Mouse (Mus musculus) heart, adult 9 months (tissue): Measurements from ENCODE around the gene B4galt2.

Experiments used
- DNase-seq, 2 experiments: peaks; one replicate each; pipeline ENCODE4 v3.0.0; 2022; ENCODE audit warnings: low spot score in 2 of 2

Gene B4galt2

DNA sequence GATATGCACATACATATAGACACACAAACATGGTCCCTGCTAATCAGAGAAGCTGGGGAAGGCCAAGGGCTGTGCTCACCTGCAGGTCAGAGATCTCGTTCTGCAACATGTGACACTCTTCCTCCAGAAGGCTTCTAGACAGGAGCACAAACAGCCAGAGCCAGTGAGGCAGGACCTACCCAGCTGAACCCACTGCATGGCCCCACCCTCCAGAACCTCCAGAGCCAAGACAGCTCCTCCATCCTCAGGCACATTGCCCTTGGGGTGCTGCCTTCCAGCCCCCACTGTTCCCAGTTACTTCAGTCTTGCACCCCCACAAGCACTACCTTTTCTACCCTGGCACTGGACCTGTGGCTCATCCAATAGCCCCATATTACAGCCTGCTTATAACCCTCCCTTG, 12.8 kb downstream of the B4galt2 start:
- no peak for DNase-seq

DNA sequence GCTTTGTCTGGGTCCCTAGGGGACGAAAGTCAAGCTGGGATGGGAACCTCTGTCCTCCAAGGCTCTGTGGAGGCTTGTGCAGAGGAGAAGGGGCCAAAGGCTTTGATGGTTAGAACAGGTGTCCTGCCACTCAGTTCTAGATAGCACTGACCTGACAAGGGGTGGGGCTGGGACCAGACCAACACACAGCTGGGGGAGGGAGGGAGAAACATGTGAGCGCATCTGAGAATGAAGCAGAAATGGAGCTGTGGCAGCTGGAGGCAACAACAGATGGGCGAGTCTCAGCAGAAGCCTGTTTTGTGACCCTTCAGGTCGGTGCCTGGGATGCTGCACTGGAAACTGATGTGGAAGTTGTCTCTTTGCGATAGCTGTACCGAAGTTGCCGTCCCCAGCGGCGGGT, 14.0 kb downstream of the B4galt2 start:
- DNase-seq, result no peak

DNA sequence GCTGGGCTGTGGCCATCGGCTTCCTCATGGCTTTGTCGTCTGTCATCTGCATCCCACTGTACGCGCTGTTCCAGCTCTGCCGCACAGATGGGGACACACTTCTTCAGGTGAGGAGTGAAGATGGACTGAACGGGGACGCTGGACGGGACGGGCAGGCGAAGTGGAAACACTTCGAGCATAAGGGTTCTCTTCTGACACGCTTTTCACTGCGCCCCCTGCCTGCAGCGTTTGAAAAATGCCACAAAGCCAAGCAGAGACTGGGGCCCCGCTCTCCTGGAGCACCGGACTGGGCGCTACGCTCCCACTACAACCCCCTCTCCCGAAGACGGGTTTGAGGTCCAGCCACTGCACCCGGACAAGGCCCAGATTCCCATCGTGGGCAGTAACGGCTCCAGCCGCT, 15.5 kb downstream of the B4galt2 start:
- DNase-seq, result peak in 1 of 2 experiments; percentile 44

DNA sequence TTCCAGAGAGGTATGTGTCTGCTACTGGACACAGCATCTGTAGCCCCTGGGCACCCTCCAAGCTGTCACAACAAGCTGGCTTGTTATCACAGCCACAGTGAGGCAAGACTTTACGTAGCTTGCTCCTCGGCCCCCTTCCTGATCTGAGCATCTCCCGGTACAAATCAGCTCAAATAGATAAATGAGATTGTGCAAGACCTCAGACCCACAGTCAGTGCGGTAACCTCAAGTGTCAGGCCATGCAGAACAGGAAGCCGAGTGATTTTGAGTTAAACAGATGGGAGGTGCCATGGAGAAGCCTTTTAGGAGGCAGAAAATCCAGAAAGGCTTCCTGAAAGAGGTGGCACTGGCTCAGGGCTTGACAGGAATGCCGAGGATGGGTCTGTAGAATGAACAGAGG, 16.3 kb downstream of the B4galt2 start:
- DNase-seq, result no peak

DNA sequence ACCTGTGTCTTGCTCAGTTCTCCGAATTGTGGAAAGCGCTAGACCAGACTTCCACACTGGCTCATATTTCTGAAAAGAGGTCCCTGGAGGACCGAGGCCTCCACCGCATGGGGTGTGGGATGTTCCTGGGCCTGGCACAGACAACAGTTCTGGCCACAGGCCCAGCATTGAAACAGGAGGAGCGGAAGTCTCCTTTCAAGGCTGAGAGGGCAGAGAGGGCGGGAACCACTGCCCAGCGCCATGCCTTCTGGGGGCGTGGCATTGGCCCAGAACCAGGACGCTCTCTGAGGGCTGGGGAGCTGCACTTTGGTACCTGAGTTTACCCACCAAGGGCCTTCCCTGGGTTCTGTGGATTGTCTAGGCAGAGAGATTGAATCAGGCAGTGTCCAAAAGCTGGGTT, 17.2 kb downstream of the B4galt2 start:
- DNase-seq, result peak; percentile 57 to 68

DNA sequence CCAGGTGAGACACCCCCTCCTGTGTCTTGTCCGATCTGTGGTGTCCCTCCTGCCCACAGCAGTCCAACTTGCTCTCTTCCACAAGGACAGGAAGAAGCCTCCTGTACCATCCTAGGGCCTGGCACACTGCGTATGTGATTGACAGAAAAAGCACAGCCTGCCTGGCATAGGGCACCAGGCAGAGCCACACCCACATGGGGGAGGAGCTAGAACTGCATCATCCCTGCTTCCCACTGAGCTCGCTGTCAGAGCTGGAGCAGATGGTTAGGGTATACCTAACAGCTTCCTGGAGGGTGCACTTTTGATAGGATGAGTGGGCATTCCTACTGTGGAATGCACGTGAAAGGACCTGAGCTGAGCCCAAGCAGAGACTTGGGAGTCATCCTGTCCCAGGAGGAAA, 20.5 kb downstream of the B4galt2 start:
- DNase-seq, result no peak

DNA sequence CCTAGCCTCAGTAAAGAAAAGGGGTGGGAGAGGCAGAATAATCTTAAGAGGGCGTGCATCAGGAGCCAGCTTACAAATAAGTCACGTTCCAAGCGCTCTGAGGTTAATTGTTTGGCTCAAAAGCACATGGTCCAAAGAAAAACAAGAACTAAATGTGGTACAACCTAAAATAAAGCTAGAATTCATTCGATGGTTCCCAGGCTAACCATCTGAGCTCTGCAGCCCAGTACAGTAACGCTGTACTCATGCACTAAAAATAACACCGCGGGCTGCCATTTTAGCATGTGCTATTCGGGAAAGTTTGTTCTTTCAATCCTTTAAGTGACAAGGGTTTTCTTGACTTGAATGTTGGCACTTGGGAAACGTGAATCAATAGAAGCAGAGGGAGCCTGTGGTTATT, 22.7 kb downstream of the B4galt2 start:
- DNase-seq, result no peak

DNA sequence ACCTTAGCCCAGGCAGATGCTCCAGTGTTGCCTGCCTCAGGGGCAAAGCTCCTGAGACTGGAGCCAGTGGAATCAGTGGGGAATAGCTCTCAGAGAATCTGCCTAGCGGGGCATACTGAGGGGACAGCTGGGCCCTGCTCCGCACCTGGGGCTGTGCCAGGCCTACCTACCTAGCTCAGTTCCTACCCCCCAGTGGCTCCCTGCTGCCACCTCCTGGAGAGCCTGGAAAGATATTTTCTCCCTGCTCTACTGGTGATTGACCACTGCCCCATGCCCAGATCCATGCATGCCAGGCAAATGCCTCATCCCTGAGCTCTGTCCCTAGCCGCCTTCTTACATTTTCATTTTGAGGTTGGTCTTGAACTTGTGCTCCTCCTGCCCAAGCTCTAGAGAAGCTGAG, 24.5 kb downstream of the B4galt2 start:
- DNase-seq, result no peak

DNA sequence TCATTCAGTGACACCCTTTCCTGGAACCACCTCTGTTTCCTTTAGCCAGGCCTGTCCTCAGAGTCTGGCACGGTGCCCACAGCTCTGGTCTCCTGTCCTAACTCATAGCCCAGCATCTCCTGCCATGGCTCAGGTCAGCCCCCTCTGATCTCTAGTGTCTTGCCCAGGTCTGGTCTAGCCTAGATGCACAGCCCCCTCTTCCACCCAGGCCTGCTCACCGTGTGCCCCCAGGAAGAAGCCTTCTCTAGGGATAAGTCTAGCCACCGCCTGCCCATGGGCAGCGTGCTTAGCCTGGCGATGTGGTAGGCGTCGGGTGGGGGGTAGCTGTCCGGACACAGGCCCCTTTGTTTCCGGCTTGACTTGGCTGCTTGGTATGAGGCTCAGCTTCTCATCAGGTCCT, 28.1 kb downstream of the B4galt2 start:
- no peak for DNase-seq

DNA sequence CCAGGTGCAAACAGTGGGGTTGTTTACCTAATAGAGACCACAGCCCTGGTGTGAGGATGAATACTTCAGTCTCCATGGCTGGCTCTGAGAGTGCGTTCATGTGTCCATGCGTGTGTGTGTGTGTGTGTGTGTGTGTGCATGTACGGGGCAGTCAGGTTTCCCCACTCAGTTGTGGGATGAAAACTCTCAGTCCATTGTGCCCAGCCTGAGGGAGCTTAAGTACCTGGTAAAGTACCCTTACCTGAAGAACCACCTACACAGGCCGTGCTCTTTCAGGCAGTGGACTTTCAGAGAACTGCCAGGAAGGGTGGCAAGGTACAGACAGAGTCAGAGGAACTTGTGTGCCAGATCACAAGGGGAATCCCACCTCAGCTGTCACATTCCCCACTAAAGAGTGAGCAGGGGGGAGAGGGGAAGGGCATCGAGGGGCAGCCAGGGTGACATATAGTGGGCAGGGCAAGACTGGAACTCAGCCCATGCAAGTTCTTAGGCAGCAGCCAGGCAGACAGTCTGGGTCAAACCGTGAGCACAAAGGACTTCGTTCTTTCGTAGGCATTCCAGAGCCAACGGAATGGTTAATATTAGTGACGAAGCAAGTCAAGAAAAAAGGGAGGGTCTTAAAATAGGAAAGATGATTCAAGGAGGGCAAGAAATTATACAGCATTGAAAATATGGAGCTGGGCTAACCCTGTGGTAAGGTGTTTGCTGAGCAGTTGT, 31.0 kb downstream of the B4galt2 start:
- DNase-seq, result no peak

DNA sequence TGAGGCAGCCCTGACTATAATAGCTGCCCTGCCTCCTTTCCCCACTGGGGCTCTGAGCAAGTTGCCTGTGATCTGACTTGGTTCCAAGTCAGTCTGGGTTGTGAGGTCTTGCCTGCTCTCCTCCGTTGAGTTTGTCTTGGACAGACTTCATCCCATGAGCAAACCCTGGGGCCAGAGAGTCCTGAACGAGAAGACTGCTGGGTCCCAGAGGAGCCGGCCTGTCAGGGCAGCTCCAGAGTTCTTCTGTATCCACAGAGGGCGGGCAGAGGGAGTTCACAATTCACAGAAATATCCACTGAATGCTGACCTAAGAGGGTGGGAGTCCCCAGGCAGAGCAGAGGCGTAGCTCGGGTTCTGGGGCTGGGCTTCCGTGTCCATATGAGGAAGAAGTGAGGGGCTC, 32.4 kb downstream of the B4galt2 start:
- DNase-seq, result peak; percentile 69 to 79

DNA sequence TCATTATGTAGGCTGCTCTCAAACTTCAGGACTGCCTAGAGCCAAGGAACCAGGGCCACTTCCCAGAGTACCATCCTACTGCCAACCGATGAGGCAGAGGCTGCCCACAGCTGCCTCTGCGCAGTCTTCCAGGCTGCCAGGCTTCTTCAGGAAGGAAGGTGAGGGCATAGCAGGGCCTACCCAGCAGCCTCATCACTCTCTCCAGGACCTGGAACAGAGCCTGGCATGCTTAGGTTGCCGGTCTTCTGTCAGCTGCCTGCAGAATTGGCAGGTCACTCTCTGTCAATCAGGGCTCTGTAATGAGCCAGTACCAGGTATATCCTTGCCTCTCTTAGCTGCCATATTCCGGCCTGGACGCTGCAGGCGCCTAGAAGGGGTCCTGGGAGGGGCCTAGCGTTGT, 33.1 kb downstream of the B4galt2 start:
- DNase-seq, result no peak

DNA sequence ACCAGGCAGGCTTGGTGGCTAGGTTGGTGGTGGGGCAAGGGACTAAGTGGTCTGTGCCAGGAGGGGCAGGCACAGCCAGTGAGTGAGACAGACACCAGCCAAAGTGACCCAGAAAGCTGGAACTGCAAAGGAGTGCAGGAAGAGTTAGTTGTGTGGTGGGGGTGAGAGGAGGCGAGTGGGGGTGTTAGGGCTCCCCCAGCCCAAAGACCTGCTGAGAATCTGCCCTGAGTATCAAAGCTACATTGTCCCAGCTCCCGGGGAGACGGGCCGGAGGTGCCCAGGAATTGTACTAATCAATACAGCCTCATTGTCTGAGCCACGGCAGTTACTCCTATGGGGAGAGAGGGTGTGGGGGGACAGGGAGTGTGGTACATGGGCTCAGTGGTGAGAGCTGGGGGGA, 33.8 kb downstream of the B4galt2 start:
- no peak for DNase-seq

DNA sequence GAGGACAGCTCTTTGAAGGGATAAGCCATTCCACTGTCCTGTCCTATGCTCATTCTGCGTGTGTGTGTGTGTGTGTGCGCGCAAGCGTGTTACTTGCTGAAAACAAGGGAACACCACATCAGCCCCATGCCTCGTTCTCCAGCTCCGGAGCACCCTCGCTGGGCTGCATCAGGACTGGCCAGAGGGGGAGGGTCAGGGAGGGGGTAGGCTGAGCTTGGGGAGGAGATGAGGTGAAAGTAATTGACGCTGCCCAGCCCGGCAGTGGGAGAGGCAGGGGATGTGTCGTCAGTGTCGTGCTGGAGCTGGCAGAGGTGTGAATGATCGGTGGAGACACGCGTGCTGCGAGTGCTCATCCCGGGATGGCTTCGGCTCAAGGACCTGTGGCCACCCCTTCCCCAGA, 34.2 kb downstream of the B4galt2 start:
- DNase-seq, result no peak

DNA sequence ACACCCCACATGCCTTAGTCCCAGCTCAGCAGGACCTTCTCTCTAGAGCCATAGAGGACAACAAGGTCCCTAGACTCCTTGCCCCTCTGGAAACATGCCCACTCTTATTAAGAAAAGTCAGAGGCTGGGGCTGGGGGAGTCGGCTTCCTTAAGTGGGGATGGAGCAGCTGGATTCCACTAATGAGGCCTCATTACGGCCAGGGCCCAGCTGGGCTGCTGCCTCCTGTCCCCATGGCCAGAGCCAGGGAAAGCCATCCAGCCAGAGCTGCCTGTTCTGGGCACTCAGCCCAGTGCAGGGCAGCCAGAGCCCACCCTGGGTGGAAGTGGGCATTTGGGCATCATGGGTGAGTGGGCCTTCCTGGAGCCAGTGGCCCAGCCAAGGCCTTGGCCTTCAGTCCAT, 36.3 kb downstream of the B4galt2 start:
- no peak for DNase-seq

DNA sequence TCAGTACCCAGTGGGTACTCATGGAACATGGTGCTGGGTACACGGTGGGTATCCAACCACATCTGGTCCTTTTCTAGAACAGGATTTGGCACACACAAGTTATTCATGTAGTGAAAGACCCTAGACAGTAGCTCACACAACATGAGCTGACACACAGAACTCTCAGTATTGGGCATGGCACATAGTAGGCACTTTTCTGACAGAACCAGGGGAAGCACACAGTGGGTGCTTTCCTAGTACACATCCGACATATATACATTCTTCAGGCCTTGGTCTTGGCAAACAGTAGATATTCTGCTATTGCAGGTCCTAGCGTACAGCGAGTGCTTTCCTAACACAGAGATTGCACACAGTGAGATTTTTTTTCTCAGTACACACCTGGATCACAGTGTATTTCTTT, 37.0 kb downstream of the B4galt2 start:
- DNase-seq, result no peak

DNA sequence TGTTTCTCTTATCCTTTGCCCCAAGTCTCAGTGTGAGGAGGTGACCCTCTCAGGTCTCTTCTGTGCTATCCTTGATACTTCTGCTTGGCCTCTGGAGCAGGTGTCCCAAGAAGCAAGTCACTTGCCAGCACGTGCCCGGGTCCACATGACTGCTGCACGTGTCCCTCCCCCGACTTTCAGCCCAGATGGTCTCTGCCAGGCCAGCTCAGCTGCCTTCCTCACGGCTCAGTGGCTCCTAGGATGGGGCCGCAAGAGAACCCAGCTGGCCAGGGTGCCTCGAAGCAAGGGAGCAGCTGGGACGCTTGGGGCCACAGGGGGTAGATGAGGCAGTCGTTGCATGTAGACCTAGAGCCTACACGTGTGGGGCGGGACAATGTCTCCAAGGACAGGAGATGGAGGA, 38.0 kb downstream of the B4galt2 start:
- no peak for DNase-seq

DNA sequence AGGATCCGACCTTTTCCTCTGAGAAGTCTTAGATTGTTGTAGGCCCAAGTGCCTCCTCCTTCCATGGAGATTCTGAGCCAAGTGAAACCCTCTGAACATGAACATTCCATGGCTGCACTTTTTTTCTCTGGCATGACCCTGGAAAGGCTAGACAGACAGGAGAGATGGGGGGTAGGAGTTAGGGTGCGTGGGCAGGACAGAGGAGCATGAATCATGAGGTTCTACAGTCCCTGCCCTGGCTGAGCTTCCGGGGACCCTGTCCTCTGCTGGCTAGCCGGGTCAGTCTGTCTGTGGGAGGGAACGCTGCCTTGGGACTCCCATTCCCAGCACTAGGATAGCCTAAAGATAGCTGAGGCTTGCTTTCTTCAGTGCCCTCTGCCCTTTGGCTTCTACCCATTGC, 38.8 kb downstream of the B4galt2 start:
- no peak for DNase-seq

DNA sequence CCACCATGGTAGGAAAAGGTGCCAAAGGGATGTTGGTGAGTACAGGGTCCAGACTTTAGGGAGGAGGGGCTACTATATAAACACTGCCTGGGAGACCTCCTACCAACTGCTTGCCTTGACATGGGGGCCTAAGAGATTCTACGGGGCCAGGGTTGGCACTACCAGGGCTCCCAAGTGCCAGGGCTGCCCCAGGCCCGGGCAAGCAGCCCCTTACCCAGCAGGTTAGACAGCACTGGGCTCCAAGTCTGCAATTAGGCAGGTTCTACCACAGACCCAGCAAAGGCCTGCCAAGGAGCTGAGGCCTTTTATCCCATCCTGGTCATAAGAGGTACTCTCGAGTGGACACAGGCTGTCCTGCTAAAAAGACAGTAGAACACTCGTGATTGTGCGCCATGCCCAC, 40.2 kb downstream of the B4galt2 start:
- DNase-seq, result no peak

DNA sequence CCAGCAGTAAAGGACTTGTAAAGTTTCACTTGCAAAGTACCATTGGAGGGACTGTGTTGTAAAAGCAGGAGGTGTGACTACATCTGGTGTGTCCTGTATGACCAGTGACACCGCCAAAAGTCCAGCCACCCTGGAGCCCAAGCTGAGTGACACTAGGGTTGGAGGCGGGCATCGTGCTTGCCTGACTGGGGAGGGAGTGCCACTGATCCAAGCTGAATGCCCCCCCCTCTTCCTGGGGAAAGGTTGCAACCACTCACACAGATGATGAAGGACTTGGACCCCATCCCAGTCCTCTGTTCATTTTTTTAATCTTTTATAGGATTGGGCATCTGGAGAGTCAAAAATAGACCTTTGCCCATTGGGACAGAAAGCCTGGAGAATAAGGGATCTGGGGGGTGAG, 41.7 kb downstream of the B4galt2 start:
- DNase-seq, result no peak

DNA sequence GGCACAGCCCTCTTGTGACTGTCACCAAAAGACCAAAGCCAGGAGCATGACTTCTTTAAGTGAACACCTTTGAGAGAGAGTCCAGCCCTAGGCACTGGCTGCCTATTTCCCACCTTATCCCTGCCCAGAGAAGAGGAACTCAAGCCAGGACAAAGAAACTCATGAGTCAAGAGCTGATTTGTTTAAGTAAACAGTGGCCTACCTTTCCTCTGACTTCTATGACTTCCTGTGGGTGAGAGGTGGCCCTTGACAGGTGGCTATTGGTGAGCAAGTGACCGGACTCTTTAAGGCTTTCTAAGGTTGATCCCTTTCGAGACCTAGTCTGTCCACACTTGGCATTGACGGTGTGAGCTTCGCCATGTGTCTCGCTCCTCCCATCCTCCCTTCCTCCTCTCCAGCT, 42.5 kb downstream of the B4galt2 start:
- DNase-seq, result no peak

DNA sequence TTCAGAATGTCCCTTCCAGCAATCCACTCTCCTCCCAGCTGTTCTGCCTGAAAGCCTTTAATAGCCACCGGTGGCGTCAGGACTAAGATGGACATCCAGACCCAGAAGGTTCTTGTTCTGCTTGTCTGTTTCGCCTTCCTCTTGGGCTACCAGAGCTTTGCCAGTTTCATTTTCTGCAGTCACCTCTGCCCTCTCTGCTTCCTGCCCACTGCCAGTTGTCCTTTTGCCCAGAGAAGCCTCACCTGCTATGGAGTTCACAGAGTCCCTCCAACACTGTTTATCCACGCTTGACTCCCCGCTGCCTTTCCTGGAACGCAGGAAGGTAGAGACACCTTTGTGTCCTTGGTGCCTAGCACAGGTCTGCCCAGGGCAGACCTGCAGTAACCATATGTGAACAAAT, 43.9 kb downstream of the B4galt2 start:
- no peak for DNase-seq

DNA sequence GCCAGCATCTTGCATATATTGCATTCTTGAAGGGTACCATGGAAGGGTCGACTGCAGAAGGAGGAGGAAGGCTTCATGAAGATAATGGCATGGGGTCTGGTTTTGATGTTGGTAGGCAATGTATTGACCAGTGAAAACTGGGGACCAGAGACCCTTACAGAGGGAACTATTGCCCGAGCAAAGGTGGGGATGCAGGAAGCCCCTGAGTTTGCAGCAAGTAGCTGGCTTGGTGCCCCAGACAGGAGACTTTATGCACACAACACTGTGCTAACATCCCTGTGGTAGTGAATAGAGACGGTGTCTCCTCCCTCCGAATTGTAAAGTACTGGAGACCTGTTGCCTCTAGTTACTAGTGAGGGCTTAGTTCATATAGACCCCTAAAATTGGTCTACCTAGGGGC, 46.0 kb downstream of the B4galt2 start:
- DNase-seq, result no peak

DNA sequence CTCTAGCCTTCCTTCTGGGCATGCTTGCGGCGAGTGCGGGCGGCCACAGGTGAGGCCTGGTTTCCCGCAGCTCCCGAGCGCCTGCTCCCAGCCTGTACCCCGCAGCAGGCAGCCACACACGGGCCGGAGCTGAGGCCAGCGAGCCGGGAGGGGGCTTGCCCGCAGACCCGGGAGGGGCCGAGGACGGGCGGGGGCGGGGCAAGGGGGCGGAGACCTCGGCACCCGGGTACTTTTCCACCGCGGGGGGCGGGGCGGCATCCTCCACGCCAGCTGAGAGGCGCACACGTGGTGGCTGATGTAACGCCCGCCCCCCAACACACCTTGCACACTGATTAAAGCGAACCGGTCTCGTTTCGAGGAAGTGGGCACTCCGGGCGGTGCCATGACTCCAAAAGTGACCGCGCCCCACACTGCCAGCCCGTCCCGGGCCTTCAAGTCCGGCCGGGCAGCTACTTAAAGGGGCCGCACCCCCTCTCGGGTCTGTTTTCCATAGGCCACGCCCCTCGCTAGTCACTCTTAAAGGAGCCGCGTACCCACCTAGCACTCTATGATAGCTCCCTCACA, 47.0 kb downstream of the B4galt2 start:
- DNase-seq, result peak; percentile 89 to 91
